Mouse (Mus musculus) brain, embryonic 14.5 days (tissue): ENCODE data around the gene Pex14. TPM values are rescaled to one million over a fixed set of nuclear protein-coding genes. Genes with fewer than 3 reads are reported as not detected.
A peak's percentile ranks its signal among the peaks of the same experiment; 100 is the strongest.

ENCODE experiments used
- DNase-seq: peaks from one replicate; pipeline ENCODE4 v3.0.0-alpha.2; 2011; ENCODE audit warnings: low read depth
- CTCF ChIP-seq: fragments of 200-500 bp; IDR thresholded peaks from 2 replicates; pipeline ENCODE4 v1.5.1; 2012; ENCODE audit warnings: inconsistent platforms, mild to moderate bottlenecking, moderate library complexity, borderline replicate concordance; ENCODE audit not compliant: insufficient read depth, insufficient read length; ENCODE audit errors: extremely low read depth
- POLR2A ChIP-seq: fragments of 200-500 bp; IDR thresholded peaks from 2 replicates; pipeline ENCODE4 v1.6.1; 2012; ENCODE audit warnings: mild to moderate bottlenecking, inconsistent platforms, borderline replicate concordance; ENCODE audit not compliant: poor library complexity, insufficient read depth, insufficient read length, severe bottlenecking; ENCODE audit errors: extremely low read depth
- polyA plus RNA-seq: library from polyadenylated mRNA; depleted of rRNA; stranded (reverse); fragments of >200 nt; gene quantifications from 2 replicates; pipeline ENCODE4 v1.2.3, GENCODE M21; 2012; rRNA removed

Gene Pex14
- polyA plus RNA-seq, 1 experiment = 35.1 TPM

DNA sequence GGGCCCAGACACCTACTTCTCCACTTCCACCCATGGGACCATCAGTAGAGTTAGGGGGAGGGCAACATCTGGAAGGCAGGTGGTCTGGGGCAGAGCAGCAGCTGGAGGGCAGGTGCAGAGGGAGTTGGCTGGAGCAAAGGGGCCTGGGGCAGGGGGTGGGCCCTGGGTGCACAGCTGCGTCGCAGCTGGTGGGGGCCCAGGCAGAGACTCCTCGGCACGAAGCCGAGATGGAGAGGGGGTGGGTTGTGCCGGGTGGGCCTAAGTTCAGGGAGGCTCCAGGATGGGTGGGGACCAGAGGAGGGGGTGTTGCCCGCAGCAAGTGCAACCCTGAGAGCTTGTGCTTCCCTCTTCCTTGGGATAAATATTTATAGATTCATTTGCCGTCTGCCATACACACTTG, 173.2 kb downstream of the Pex14 start:
- DNase-seq = no peak
- no peak for TF ChIP-seq CTCF
- no peak for TF ChIP-seq POLR2A

DNA sequence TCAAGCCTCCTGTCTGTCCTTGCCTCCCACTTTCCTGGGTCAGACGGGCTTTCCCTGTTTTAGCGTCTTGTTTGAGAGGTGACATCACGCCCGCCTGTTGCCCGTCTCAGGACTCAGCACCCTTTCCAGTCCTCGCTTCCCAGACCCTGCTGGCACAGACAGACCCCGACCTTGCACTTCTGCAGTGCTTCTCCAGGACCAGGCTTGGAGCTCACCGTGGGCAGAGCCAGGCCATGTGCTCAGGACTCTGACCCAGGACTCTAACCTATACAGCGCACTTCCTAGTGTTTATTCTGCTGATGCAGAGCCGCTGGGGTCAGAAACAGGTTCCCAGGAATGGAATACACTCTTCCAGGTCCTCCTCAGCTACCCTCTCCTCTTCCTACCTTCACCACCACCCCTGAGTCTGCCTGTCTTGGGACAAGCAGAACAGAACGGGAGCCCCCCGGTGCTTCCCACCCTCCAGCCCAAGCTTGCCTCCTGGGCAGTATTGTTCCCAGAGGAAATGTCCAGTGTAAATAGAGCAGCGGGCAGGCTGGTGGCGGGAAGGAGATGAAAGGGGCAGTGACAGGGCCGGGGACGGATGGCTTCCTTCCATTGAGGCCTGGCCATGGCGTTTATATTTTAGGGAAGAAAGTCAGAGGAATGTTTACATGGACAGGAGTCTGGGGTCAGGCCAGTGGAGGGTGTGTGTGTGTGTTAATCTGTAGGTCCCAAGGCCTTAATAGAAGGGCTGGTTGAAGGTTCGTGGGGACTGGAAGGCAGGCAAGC, 173.9 kb downstream of the Pex14 start:
- no peak for TF ChIP-seq CTCF
- TF ChIP-seq POLR2A = no peak

DNA sequence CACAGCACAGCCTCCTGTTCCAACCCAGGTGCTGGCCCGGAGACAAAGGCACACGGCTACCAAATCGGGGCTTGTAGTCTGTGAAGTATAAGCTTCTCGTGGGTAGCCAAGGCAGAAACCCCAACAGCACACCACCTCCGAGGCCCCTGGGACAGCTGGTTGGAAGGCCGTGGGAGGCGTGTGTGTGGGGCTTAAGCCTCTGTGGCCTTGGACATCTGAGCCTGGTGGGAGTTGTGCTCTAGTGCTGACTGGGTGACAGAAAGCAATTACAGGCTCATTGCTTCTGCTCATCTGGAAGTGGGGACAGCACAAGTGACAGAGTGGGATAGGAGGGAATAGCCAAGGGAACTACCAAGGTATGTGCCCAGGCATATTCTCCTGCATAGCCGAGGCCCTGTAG, 175.7 kb downstream of the Pex14 start:
- TF ChIP-seq CTCF (no peak), POLR2A (no peak)
- no peak for DNase-seq

More for the DNA sequence above, 173.9 kb downstream of the Pex14 start:
- DNase-seq = no peak

DNA sequence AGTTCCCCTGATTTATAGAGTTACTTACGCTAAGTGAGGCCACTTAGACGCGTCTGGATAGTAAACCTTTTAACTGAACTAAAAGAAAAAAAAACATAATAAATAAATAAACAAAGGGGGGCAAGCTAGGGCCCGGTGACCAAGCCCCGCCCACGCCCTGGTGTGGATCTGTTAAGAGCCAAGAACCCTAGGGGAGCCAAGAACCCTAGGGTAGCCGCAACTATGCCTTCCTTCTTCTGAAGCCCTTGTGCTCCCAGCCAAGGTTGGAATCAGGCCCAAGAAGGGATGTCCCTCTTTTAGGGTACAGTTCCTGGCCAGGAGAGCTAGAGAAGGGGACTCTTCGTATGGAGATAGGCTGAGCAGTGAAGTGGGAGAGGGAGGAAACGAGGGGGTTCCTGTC, 176.3 kb downstream of the Pex14 start:
- no peak for DNase-seq
- TF ChIP-seq POLR2A (no peak), CTCF (no peak)

DNA sequence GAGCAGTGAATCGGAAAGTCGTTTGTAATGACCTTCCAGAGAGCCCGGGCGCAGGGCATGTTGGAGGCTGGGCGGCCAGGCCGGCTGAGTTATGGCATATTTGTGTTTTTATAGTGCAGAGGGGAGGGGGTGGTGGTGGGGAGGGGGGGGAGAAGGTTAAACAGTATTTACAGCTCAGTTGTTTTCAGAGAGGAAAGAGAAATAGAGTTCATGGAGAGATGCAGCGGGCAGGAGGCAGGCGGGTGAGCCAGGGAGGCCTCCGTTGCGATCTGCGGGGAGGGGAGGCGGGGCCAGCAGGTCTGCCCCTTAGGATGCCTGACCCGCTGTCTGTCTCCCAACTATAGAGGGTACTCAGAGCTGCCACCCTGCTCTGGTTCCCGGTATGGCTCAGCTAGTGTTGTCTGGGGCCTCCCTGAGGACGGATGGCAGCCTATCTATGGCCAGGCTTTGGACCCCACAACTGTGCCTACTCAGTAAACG, 177.4 kb downstream of the Pex14 start:
- DNase-seq = no peak
- TF ChIP-seq POLR2A (no peak), CTCF (no peak)

DNA sequence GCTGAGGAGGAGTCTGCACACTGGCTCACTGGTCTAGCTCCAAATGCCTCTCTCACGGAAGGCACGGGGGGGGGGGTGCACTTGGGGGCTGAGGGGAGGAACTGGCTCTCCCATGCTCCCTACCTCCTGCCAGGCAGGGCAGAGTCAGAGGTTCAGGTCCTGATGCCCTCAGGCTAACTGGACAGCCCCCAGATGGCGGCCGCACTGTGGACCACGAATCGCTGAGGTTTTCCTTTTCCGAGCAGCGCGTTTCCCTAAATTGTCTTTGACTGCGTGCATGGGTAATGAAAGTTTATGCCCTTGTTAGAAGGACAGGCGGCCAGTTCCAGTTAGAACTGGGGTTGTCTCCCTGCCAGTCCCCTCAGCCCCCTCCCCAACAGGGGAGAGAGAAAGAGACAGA, 179.1 kb downstream of the Pex14 start:
- DNase-seq = no peak
- TF ChIP-seq CTCF (no peak), POLR2A (no peak)

DNA sequence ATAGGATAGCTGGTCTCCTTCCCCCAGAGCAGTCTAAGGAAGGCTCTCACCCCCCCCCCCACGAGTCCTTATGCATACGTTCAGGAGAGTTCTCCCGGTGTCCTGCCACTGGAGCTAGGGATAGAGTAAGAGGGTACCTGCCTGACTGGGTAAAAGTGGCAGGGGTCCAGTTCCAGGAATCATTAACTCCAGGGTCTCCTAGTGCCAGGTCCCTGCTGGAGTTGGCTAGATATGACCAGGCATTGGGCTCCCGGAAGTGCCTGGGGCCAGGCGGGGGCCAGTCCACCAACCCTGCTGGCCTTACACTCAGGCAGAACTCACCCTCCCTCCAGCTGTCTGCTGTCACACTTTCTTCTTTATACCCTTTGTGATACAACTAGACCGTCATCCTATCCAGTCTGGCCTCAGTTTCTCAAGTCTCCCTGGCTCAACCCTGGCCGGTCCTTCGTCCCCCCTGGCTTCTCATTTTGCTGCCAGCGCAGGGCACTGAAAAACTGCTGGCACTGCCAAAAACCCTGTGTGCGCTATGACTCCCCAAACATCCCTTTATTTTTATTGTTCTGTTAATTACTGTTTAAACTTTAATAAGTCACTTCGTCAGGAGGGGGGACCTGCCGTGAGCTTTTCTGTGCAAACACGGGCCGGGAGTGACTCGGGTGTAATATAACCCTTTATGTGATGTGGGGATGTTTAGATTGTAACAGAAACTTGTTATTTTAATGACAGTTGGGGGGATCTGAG, 180.8 kb downstream of the Pex14 start:
- no peak for DNase-seq
- no peak for TF ChIP-seq POLR2A
- TF ChIP-seq CTCF = no peak

DNA sequence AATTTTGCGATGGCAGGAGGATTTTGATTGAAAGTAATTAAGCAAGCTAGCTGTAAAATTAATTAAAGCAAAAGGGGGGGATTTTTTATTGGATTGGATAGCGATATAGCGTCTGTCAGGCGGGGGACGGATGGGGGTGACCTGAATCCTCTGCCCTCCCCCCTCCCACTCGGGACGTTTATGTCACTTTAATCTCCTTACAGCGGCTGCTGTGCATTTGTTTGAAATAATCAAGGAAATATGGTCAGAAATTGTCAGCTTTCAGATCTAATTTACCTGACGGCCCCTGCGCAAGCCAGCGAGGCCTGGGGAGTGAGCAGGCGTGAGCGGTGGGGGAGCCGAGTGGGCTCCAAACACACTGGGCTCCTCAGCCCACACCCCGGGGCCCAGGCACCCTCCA, 183.8 kb downstream of the Pex14 start:
- TF ChIP-seq POLR2A (no peak), CTCF (no peak)
- DNase-seq = no peak

DNA sequence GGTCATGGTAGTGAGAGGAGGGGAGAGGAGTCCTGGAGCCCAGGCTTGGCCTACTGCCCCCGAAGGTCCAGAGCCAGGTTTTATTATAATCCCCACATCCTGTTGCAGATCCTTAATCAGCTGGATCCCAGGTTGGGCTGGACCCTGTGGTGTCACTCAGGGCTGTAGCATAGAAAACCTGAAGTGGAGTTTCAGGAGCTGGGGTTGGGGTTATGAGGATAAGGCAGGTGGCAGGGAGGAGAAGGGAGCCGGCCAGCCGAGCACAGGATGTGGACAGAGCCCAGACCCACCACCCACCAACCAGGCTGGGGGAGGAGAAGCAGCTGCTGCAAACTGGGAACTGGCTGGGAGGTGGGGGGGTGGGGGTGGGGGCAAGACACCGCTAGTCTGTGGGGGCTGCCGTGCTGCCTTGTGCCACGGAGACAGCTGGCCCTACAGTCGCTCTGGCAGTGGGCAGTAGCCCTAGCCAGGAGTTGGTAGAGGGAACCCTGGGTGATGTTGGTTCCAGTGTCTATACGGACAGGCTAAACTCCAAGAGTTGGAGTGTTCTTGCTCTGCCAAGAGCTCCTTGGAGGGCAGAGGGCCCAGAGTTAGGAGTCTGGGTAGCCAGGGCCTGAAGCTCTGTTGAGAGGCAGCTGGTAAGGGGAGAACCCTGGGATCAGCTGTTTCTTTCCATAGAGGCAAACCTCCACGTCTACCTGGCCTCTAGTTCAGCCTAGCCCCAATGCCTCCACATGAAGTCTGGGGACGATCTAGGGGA, 184.6 kb downstream of the Pex14 start:
- peak; percentile 91 for DNase-seq
- TF ChIP-seq POLR2A (no peak), CTCF (no peak)

DNA sequence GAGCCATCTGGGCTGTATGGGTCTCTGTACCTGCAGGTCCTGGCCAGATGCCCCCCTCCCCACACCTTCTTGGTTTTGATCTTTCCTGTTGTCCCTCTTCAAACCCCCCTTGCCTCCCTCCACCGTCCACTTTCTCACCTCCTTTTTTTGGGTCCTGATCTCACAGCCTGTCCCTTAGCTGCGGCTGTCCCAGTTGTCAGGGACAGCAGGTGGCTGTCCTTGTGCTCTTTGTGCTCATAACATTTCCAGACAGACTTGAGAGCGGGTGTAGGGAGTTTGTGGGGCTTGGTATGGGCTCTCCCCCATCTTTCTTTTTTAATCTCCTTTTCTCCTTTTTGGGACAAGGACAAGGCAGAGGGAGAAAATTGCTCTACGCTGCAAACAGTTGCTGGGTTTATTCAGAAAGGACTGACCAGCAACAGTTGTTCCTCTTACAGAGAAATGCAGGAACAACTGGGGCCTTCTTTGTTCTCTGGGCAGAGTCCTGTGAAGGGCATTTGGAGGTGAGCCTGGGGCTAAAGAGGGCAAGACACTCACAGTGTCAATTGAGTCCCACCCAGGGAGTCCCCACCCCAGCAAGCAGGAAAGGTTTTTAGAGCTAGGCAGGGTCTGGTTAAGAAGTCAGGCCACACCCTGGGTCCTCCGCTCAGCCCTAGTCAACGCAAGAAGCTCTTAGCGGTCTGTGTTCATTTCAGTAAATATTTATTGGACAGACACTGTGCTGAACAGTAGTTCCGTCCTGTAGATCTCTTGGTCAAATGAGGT, 186.7 kb downstream of the Pex14 start:
- no peak for DNase-seq
- TF ChIP-seq CTCF (no peak), POLR2A (no peak)

DNA sequence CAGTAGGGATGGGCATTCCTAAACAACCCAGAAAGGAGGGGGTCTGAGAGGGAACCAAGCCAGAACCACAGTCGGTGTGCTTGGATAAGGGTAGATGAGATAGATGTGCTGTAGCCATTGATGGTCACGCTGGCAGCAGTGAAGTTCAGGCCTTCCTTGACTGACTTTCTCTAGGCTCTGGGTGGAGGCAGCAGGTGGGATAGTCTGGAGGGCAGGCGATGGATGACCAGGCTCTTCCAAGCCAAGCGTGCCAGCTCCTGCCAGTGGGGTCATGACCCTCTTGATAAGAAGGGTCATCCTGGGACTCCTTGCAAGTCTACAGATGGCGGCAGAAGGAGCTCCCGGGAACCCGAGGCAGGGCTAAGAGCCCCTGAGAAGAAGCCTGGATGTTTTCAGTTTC, 187.5 kb downstream of the Pex14 start:
- no peak for DNase-seq
- no peak for TF ChIP-seq CTCF
- no peak for TF ChIP-seq POLR2A

Other genes with a start within 250 kb of the Pex14 start
- gene Dffa, start 4.3 kb upstream of the Pex14 start, polyA plus RNA-seq = 28.3 and 28.5 TPM in 2 replicates
- 0.11 and 0.46 TPM in 2 replicates for gene Cort, start 26.9 kb upstream of the Pex14 start, polyA plus RNA-seq
- gene Cenps, start 37.8 kb upstream of the Pex14 start, polyA plus RNA-seq = 15.1 and 20.2 TPM in 2 replicates
- 94.0 and 107 TPM in 2 replicates for gene Pgd, start 66.9 kb upstream of the Pex14 start, polyA plus RNA-seq
- gene Kif1b, start 207.8 kb upstream of the Pex14 start, polyA plus RNA-seq = 189 and 232 TPM in 2 replicates